Mouse (Mus musculus): ENCODE results near the gene Uap1. TPM values are rescaled to one million over a fixed set of nuclear protein-coding genes. Genes with fewer than 3 reads are reported as not detected.

The Uap1 gene
- polyA plus RNA-seq, 1 experiment from 2014 or later = 66.2 TPM

DNA sequence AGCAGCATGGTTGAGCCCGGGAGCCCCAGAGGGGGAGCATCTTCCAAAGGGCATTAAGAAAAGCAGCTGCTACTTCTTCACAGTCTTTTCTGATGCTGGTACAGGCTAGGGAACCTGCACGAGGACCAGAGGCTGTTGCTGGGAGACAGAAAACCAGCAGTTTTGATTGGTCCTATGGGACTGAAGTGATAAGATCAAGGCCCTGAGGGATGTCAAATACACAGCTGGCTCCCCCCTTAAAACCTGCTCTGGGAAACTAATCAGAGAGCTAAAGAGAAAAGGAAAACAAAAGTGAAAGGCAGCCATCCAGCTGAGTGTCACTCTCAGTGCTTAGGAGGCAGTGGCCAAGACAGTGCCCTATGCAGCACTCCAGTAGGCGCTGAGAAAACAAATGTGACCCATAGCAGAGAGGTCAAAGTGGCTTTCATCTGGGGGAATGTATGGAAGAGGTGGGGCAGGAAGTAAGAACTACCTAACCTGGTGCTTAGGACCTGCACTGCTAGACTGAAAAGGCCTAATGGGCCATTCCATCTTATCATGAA is 14.3 kb downstream of the Uap1 start:
- no peaks in the 10 kb centered on the region for H3K27me3 ChIP-seq (ENCODE audit: control insufficient read depth, insufficient read depth, low read length)
- no peak overlapping the region for H3K27ac ChIP-seq (ENCODE audit: low read depth, low read length)
- no peak for DNase-seq (ENCODE audit: low spot score)
- no peak overlapping the region for H3K4me2 ChIP-seq (ENCODE audit: low read depth)
- 48% methylated on average over 3 of the region's 3 CpGs for WGBS
- H3K36me3 ChIP-seq (ENCODE audit: control insufficient read depth, insufficient read depth, low read length) = no peaks in the 10 kb centered on the region; the same call in 1 of the 2 replicates
- no peak overlapping the region for H3K4me3 ChIP-seq (ENCODE audit: low read depth, low read length)
- ATAC-seq (ENCODE audit: insufficient read depth, low FRiP score, low TSS enrichment) = no peak
- H3K9ac ChIP-seq (ENCODE audit: low read length) = no peak overlapping the region
- H3K9me3 ChIP-seq (ENCODE audit: control insufficient read depth, low read length) = no peaks in the 10 kb centered on the region
- no peaks in the 10 kb centered on the region for H3K4me1 ChIP-seq (ENCODE audit: control insufficient read depth, insufficient read depth, low read length)

- 81% methylated on average over 2 of the region's 2 CpGs for WGBS
- no peak for ATAC-seq (ENCODE audit: insufficient read depth, low FRiP score, low TSS enrichment)
Observed at GRCm38 (mm10) chr1:170159707-170160106, 15.1 kb downstream of the Uap1 start.

GRCm38 (mm10) chr1:170155761-170156160 is 19.0 kb downstream of the Uap1 start:
- no peak overlapping the region for H3K4me3 ChIP-seq (ENCODE audit: low read depth, low read length)
- H3K9ac ChIP-seq (ENCODE audit: low read length) = no peak overlapping the region
- ATAC-seq (ENCODE audit: insufficient read depth, low FRiP score, low TSS enrichment) (no peak), DNase-seq (ENCODE audit: low spot score) (no peak)
- no peak overlapping the region for H3K27ac ChIP-seq (ENCODE audit: low read depth, low read length)
- no peaks in the 10 kb centered on the region for H3K27me3 ChIP-seq (ENCODE audit: control insufficient read depth, insufficient read depth, low read length)
- 93% methylated on average over 5 of the region's 5 CpGs for WGBS
- H3K4me1 ChIP-seq (ENCODE audit: control insufficient read depth, insufficient read depth, low read length) = no peaks in the 10 kb centered on the region
- H3K4me2 ChIP-seq (ENCODE audit: low read depth) = no peak overlapping the region
- H3K36me3 ChIP-seq (ENCODE audit: control insufficient read depth, insufficient read depth, low read length) = no peaks in the 10 kb centered on the region; the same call in 1 of the 2 replicates
- H3K9me3 ChIP-seq (ENCODE audit: control insufficient read depth, low read length) = no peaks in the 10 kb centered on the region

More at GRCm38 (mm10) chr1:170159707-170160106, 15.1 kb downstream of the Uap1 start:
- Histone ChIP-seq H3K9ac (ENCODE audit: low read length) (no peak overlapping the region), H3K4me1 (ENCODE audit: control insufficient read depth, insufficient read depth, low read length) (no peaks in the 10 kb centered on the region), H3K27ac (ENCODE audit: low read depth, low read length) (no peak overlapping the region), H3K27me3 (ENCODE audit: control insufficient read depth, insufficient read depth, low read length) (no peaks in the 10 kb centered on the region), H3K9me3 (ENCODE audit: control insufficient read depth, low read length) (no peaks in the 10 kb centered on the region), H3K4me3 (ENCODE audit: low read depth, low read length) (no peak overlapping the region), H3K36me3 (ENCODE audit: control insufficient read depth, insufficient read depth, low read length) (no peaks in the 10 kb centered on the region; the same call in 1 of the 2 replicates), H3K4me2 (ENCODE audit: low read depth) (no peak overlapping the region)
- DNase-seq (ENCODE audit: low spot score) = no peak

GRCm38 (mm10) chr1:170155298-170155697 is 19.5 kb downstream of the Uap1 start:
- Histone ChIP-seq H3K36me3 (ENCODE audit: control insufficient read depth, insufficient read depth, low read length) (no peaks in the 10 kb centered on the region; the same call in 1 of the 2 replicates), H3K4me3 (ENCODE audit: low read depth, low read length) (no peak overlapping the region), H3K9ac (ENCODE audit: low read length) (no peak overlapping the region), H3K27ac (ENCODE audit: low read depth, low read length) (no peak overlapping the region), H3K27me3 (ENCODE audit: control insufficient read depth, insufficient read depth, low read length) (no peaks in the 10 kb centered on the region), H3K9me3 (ENCODE audit: control insufficient read depth, low read length) (no peaks in the 10 kb centered on the region), H3K4me2 (ENCODE audit: low read depth) (no peak overlapping the region), H3K4me1 (ENCODE audit: control insufficient read depth, insufficient read depth, low read length) (no peaks in the 10 kb centered on the region)
- ATAC-seq (ENCODE audit: insufficient read depth, low FRiP score, low TSS enrichment) = no peak
- WGBS = 75% methylated on average over 2 of the region's 2 CpGs
- DNase-seq (ENCODE audit: low spot score) = no peak

DNA sequence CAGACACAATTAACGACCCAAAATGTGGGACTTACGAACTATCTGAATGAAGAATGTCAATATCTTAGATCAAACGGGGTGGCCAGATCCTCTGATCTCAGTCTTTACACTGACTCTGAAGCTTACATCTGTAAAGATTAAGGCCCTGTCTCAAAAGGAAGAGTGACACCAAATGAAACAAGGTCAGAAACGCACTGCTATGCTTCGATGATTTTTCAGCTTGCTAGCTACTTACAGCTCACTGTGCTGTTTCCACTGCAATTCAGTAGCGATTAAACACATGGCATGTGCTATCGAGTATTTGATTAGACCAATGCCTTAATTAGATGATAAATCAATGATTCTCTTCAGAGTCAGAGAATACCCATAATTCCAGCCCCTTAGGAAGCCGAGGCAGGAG is 20.8 kb downstream of the Uap1 start:
- Histone ChIP-seq H3K4me3 (ENCODE audit: low read depth, low read length) (no peak overlapping the region), H3K27ac (ENCODE audit: low read depth, low read length) (no peak overlapping the region), H3K9ac (ENCODE audit: low read length) (no peak overlapping the region), H3K36me3 (ENCODE audit: control insufficient read depth, insufficient read depth, low read length) (no peaks in the 10 kb centered on the region; the same call in 1 of the 2 replicates), H3K4me1 (ENCODE audit: control insufficient read depth, insufficient read depth, low read length) (no peaks in the 10 kb centered on the region), H3K9me3 (ENCODE audit: control insufficient read depth, low read length) (no peaks in the 10 kb centered on the region), H3K4me2 (ENCODE audit: low read depth) (no peak overlapping the region), H3K27me3 (ENCODE audit: control insufficient read depth, insufficient read depth, low read length) (no peaks in the 10 kb centered on the region)
- DNase-seq (ENCODE audit: low spot score) (no peak), ATAC-seq (ENCODE audit: insufficient read depth, low FRiP score, low TSS enrichment) (no peak)
- 90% methylated on average over 8 of the region's 8 CpGs for WGBS

DNA sequence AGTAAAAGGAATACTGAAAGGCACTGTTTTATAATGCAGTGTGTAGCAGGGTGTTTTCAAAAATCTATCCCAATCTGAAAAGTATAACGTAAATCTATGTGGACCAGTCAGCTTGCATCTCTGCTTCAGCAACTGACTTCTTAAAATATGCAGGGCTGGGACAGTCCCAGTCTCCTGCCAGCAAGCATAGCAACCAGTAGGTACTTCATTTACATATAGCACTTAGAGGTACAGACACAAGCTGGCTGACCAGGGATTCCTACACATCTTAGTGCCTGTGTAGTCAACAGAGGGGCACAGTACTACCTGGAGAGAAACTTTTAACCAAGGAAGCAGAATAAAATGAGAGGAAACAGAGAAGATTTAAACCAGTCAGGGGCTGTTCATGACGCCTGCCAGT is 22.2 kb downstream of the Uap1 start:
- H3K27ac ChIP-seq (ENCODE audit: low read depth, low read length) = no peak overlapping the region
- no peak overlapping the region for H3K9ac ChIP-seq (ENCODE audit: low read length)
- ATAC-seq (ENCODE audit: insufficient read depth, low FRiP score, low TSS enrichment) (no peak), DNase-seq (ENCODE audit: low spot score) (no peak)
- WGBS = 89% methylated on average over 2 of the region's 2 CpGs
- H3K27me3 ChIP-seq (ENCODE audit: control insufficient read depth, insufficient read depth, low read length) = no peaks in the 10 kb centered on the region
- H3K4me1 ChIP-seq (ENCODE audit: control insufficient read depth, insufficient read depth, low read length) = no peaks in the 10 kb centered on the region
- H3K4me2 ChIP-seq (ENCODE audit: low read depth) = no peak overlapping the region
- H3K36me3 ChIP-seq (ENCODE audit: control insufficient read depth, insufficient read depth, low read length) = no peaks in the 10 kb centered on the region; the same call in 1 of the 2 replicates
- H3K4me3 ChIP-seq (ENCODE audit: low read depth, low read length) = no peak overlapping the region
- H3K9me3 ChIP-seq (ENCODE audit: control insufficient read depth, low read length) = no peaks in the 10 kb centered on the region

DNA sequence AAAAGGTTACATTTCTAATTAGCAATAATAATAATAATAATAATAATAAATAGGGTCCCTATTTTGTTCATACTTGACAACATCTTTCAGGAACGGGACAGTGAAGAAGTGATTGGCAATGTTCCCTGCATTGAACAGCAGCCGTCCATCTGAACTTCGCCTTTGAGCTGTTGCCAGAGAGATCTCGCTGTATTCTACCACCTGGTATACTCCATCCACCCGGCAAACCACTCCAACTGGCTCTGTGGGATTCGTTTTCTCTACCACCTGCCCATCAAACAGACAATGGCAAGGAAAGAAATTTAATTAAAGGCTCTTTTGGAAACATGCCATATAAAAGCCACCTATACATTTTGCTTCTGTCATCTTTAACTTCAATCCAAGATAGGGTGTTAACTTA is 23.9 kb downstream of the Uap1 start:
- Histone ChIP-seq H3K27ac (ENCODE audit: low read depth, low read length) (no peak overlapping the region), H3K9me3 (ENCODE audit: control insufficient read depth, low read length) (no peaks in the 10 kb centered on the region), H3K4me2 (ENCODE audit: low read depth) (no peak overlapping the region), H3K9ac (ENCODE audit: low read length) (no peak overlapping the region), H3K4me3 (ENCODE audit: low read depth, low read length) (no peak overlapping the region), H3K36me3 (ENCODE audit: control insufficient read depth, insufficient read depth, low read length) (no peaks in the 10 kb centered on the region), H3K27me3 (ENCODE audit: control insufficient read depth, insufficient read depth, low read length) (no peaks in the 10 kb centered on the region), H3K4me1 (ENCODE audit: control insufficient read depth, insufficient read depth, low read length) (no peaks in the 10 kb centered on the region)
- DNase-seq (ENCODE audit: low spot score) (no peak), ATAC-seq (ENCODE audit: insufficient read depth, low FRiP score, low TSS enrichment) (no peak)
- WGBS = 88% methylated on average over 6 of the region's 6 CpGs

DNA sequence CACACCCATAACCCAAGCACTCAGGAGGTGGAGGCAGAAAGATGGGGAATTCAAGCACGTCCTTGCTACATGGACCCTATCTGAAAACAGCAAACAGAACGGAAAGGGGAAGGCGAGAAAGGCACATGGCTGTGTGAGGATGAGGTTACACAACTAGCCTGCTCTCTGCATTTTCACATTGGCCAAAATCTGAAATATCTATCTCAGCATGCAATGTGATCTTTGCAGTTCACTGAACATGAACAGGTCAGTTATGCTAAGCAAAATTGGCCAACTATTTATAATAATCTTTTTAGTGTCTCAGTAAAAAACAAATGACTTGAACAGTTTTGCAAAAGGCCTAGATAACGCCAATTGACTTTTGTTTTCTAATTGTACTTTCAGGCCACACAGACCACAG is 25.0 kb downstream of the Uap1 start:
- Histone ChIP-seq H3K36me3 (ENCODE audit: control insufficient read depth, insufficient read depth, low read length) (no peaks in the 10 kb centered on the region), H3K4me1 (ENCODE audit: control insufficient read depth, insufficient read depth, low read length) (no peaks in the 10 kb centered on the region), H3K27ac (ENCODE audit: low read depth, low read length) (no peak overlapping the region), H3K4me3 (ENCODE audit: low read depth, low read length) (no peak overlapping the region), H3K9me3 (ENCODE audit: control insufficient read depth, low read length) (no peaks in the 10 kb centered on the region), H3K9ac (ENCODE audit: low read length) (no peak overlapping the region), H3K27me3 (ENCODE audit: control insufficient read depth, insufficient read depth, low read length) (no peaks in the 10 kb centered on the region), H3K4me2 (ENCODE audit: low read depth) (no peak overlapping the region)
- DNase-seq (ENCODE audit: low spot score) = no peak
- no peak for ATAC-seq (ENCODE audit: insufficient read depth, low FRiP score, low TSS enrichment)
- WGBS = 92% methylated on average over 4 of the region's 4 CpGs

DNA sequence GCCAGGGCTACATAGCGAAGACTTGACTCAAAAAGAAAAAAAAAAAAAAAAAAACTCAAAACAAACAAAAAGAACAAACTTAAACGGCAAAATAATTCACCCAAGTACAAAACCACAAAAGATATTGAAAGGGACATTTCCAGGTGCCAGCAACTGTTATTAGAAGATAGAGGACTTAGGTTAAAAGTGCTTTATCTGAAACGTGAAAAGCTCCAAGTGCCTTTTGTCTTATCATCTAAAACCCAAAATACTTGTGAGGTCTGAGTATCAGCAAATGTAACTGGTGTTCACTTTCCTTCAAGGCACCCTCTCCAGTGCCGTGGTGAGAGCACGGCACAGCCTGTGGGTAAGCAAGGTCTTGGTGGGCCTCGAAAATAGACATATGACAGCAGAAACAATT is 26.2 kb downstream of the Uap1 start:
- ATAC-seq (ENCODE audit: insufficient read depth, low FRiP score, low TSS enrichment) (no peak), DNase-seq (ENCODE audit: low spot score) (no peak)
- Histone ChIP-seq H3K36me3 (ENCODE audit: control insufficient read depth, insufficient read depth, low read length) (no peaks in the 10 kb centered on the region), H3K4me3 (ENCODE audit: low read depth, low read length) (no peak overlapping the region), H3K9ac (ENCODE audit: low read length) (no peak overlapping the region), H3K27ac (ENCODE audit: low read depth, low read length) (no peak overlapping the region), H3K4me2 (ENCODE audit: low read depth) (no peak overlapping the region), H3K27me3 (ENCODE audit: control insufficient read depth, insufficient read depth, low read length) (no peaks in the 10 kb centered on the region), H3K4me1 (ENCODE audit: control insufficient read depth, insufficient read depth, low read length) (no peaks in the 10 kb centered on the region), H3K9me3 (ENCODE audit: control insufficient read depth, low read length) (no peaks in the 10 kb centered on the region)
- WGBS = 92% methylated on average over 6 of the region's 6 CpGs
